Mouse (Mus musculus): ENCODE data around the gene Dennd1c. TPM values are rescaled to one million over a fixed set of nuclear protein-coding genes. Genes with fewer than 3 reads are reported as not detected.

Dennd1c gene
- polyA plus RNA-seq, 1 experiment from 2014 or later = 6.4 TPM

DNA sequence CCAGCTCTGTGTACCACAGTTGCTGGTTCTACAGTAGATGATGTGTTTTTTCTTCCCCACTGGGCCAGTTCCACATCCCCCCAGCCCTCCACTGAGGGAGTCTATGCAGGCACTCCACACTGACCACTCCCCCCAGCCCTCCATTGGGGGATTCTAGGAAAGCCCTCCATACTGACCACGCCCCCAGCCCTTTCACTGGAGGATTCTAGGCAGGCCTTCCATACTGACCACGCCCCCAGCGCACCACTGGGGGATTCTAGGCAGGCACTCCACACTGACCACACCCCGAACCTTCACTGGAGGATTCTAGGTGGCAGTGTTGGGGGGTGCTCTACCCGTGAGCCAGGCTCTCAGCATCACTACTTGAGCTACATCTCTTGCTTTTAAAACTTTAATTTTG is 30.9 kb downstream of the Dennd1c start:
- H3K4me1 ChIP-seq (replicated peaks; ENCODE audit: control insufficient read depth, insufficient read depth, low read length) = no peaks in the 10 kb centered on the region
- no peak overlapping the region for H3K4me2 ChIP-seq (ENCODE audit: low read length)
- ATAC-seq (replicated peaks; ENCODE audit: low FRiP score, low TSS enrichment, low read depth) = peak; percentile 38; the same call in 1 of the 2 replicates
- no peaks in the 10 kb centered on the region for H3K9me3 ChIP-seq (ENCODE audit: control insufficient read depth, low read length)
- 27% methylated on average over 5 of the region's 5 CpGs for WGBS
- H3K4me3 ChIP-seq (ENCODE audit: low read depth, low read length) = no peak overlapping the region
- DNase-seq (ENCODE audit: low spot score) = no peak
- no peaks in the 10 kb centered on the region for H3K27me3 ChIP-seq (replicated peaks; ENCODE audit: control insufficient read depth, insufficient read depth, low read length)
- no peak overlapping the region for H3K27ac ChIP-seq (ENCODE audit: low read depth)
- H3K36me3 ChIP-seq (ENCODE audit: control insufficient read depth, insufficient read depth, low read length) = peaks cover 18% of the 10 kb centered on the region
- H3K9ac ChIP-seq (ENCODE audit: low read length) = no peak overlapping the region

DNA sequence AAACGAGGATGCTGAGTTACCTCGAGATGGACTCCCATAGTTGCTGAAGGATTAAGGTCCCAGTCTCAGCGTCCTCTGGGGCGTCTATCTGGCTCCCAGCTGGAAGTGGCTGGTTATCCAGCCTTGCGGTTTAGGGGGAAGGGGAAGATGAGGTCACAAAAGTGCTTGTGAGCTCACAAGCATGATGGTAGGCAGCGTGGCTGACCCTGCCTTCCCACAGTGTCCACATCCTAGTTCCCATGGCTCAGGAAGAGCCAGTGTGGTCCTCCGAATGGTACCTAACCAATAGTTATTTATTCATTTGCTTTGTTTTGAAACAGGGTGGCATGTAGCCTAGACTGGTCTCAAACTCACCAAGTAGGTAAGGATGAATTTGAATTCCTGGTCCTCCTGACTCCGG is 36.8 kb downstream of the Dennd1c start, which contains the start of gene Slc25a41:
Gene Slc25a41, minus strand, starts transcription at position 101 of the 400 bp plus-strand sequence.
- H3K36me3 ChIP-seq (ENCODE audit: control insufficient read depth, insufficient read depth, low read length) = 0 out of 2 replicates have a peak, but pooled peaks cover 6% of the 10 kb centered on the region
- ATAC-seq (replicated peaks; ENCODE audit: low FRiP score, low TSS enrichment, low read depth) (no peak), DNase-seq (ENCODE audit: low spot score) (no peak)
- H3K4me1 ChIP-seq (replicated peaks; ENCODE audit: control insufficient read depth, insufficient read depth, low read length) = no peaks in the 10 kb centered on the region
- H3K9me3 ChIP-seq (ENCODE audit: control insufficient read depth, low read length) = no peaks in the 10 kb centered on the region
- no peak within 1 kb of the TSS for H3K4me3 ChIP-seq (ENCODE audit: low read depth, low read length)
- no peak within 1 kb of the TSS for H3K4me2 ChIP-seq (ENCODE audit: low read length)
- H3K9ac ChIP-seq (ENCODE audit: low read length) = no peak within 1 kb of the TSS
- WGBS = 73% methylated on average over 8 of the region's 8 CpGs
- peaks cover 12% of the 10 kb centered on the region; the same call in 1 of the 2 replicates for H3K27me3 ChIP-seq (replicated peaks; ENCODE audit: control insufficient read depth, insufficient read depth, low read length)
- no peak within 1 kb of the TSS for H3K27ac ChIP-seq (ENCODE audit: low read depth)

DNA sequence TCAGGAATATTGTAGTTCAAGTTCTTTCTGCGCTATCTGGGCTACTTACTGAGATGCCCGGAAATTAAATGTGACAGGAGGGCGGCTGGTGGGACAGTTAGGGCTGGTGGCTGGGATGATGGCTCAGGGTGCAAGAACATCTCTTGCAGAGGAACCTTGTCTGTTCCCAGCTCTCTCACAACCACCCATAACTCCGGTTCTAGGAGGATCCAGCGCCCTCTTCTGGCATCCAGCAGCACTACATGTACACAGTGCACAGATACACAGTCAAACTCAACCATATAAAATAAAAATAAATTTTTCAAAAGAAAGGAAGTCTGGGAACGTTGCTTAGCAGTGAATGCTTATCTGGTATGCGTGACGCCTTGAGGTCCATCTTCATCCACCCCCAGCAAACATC is 39.3 kb downstream of the Dennd1c start:
- no peak overlapping the region for H3K4me3 ChIP-seq (ENCODE audit: low read depth, low read length)
- no peak overlapping the region for H3K4me2 ChIP-seq (ENCODE audit: low read length)
- no peaks in the 10 kb centered on the region for H3K9me3 ChIP-seq (ENCODE audit: control insufficient read depth, low read length)
- H3K27ac ChIP-seq (ENCODE audit: low read depth) = no peak overlapping the region
- no peaks in the 10 kb centered on the region for H3K36me3 ChIP-seq (ENCODE audit: control insufficient read depth, insufficient read depth, low read length)
- no peak overlapping the region for H3K9ac ChIP-seq (ENCODE audit: low read length)
- ATAC-seq (replicated peaks; ENCODE audit: low FRiP score, low TSS enrichment, low read depth) (no peak), DNase-seq (ENCODE audit: low spot score) (no peak)
- no peaks in the 10 kb centered on the region for H3K4me1 ChIP-seq (replicated peaks; ENCODE audit: control insufficient read depth, insufficient read depth, low read length)
- 35% methylated on average over 8 of the region's 8 CpGs for WGBS
- peaks cover 12% of the 10 kb centered on the region; the same call in 1 of the 2 replicates for H3K27me3 ChIP-seq (replicated peaks; ENCODE audit: control insufficient read depth, insufficient read depth, low read length)

DNA sequence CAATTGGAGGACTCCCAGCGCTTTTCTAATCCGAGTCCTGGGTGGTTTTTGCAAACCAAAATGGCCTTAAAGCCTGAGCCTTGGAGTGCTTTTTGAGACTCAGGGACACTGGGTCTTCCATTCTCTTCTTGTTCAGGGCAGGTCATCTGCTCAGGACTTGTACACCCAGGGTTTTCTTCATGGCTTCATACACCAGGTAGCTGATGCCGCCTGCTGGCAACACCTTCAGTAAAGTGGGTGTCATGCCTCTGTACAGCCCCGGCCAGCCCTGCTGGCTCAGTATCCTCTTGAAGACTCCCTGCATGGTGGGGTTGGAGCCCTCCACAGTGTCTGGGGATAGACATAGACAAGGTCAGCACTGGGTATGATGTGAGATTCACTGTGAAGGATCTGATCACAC is 45.5 kb downstream of the Dennd1c start:
- H3K9me3 ChIP-seq (ENCODE audit: control insufficient read depth, low read length) = no peaks in the 10 kb centered on the region
- H3K27ac ChIP-seq (ENCODE audit: low read depth) = no peak overlapping the region
- H3K9ac ChIP-seq (ENCODE audit: low read length) = no peak overlapping the region
- peaks cover 13% of the 10 kb centered on the region for H3K36me3 ChIP-seq (ENCODE audit: control insufficient read depth, insufficient read depth, low read length)
- DNase-seq (ENCODE audit: low spot score) (no peak), ATAC-seq (replicated peaks; ENCODE audit: low FRiP score, low TSS enrichment, low read depth) (no peak)
- H3K4me1 ChIP-seq (replicated peaks; ENCODE audit: control insufficient read depth, insufficient read depth, low read length) = peaks cover 13% of the 10 kb centered on the region
- peak overlapping the region; percentile 65; the same call in 1 of the 2 replicates for H3K4me2 ChIP-seq (ENCODE audit: low read length)
- H3K4me3 ChIP-seq (ENCODE audit: low read depth, low read length) = no peak overlapping the region
- 88% methylated on average over 4 of the region's 4 CpGs for WGBS
- no peaks in the 10 kb centered on the region for H3K27me3 ChIP-seq (replicated peaks; ENCODE audit: control insufficient read depth, insufficient read depth, low read length)

DNA sequence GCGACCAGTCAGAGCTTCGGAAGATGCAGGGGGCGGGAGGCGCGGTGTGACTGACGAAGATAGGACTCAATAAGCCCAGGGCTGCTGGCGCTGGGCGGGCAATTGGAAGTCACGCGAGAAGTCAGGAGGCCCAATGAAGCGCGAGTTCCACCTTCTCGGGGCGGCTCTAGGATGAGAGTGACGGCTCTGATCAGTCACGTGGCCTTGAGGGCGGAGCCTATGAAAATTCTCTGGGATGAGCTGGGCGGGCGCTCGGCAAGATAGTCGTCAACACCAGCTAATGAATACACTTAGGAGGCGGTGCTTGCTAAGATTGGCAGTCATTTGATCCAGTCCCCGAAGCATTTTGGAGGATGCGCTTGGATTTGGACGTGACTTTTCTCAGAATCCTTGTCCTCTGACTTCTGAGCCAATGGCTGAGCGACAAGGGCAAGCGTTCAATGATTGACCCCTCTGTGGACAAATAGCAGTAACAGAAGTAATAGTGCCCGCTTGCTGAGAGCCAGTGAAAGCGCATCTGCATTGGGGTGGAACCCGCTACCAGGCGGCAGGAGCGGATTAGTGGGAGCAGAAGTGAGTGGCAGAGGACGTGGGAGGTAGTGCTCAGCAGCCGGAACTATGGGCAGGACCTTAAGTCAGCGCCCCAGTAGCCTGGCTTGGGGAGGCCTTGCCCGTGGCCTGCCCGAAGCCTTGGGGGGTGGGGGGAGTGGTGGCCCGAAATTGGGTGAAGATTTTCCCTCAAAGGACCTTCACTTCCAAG is 46.5 kb downstream of the Dennd1c start:
- Histone ChIP-seq H3K27me3 (replicated peaks; ENCODE audit: control insufficient read depth, insufficient read depth, low read length) (no peaks in the 10 kb centered on the region), H3K36me3 (ENCODE audit: control insufficient read depth, insufficient read depth, low read length) (peaks cover 23% of the 10 kb centered on the region), H3K27ac (ENCODE audit: low read depth) (peak overlapping the region; percentile 83), H3K4me3 (ENCODE audit: low read depth, low read length) (peak overlapping the region; percentile 79), H3K4me1 (replicated peaks; ENCODE audit: control insufficient read depth, insufficient read depth, low read length) (peaks cover 13% of the 10 kb centered on the region), H3K9ac (ENCODE audit: low read length) (peak overlapping the region; percentile 47), H3K9me3 (ENCODE audit: control insufficient read depth, low read length) (no peaks in the 10 kb centered on the region), H3K4me2 (ENCODE audit: low read length) (peak overlapping the region; percentile 65)
- peak; percentile 99 for ATAC-seq (replicated peaks; ENCODE audit: low FRiP score, low TSS enrichment, low read depth)
- DNase-seq (ENCODE audit: low spot score) = peak; percentile 98
- under 1% methylated on average over 38 of the region's 38 CpGs for WGBS

DNA sequence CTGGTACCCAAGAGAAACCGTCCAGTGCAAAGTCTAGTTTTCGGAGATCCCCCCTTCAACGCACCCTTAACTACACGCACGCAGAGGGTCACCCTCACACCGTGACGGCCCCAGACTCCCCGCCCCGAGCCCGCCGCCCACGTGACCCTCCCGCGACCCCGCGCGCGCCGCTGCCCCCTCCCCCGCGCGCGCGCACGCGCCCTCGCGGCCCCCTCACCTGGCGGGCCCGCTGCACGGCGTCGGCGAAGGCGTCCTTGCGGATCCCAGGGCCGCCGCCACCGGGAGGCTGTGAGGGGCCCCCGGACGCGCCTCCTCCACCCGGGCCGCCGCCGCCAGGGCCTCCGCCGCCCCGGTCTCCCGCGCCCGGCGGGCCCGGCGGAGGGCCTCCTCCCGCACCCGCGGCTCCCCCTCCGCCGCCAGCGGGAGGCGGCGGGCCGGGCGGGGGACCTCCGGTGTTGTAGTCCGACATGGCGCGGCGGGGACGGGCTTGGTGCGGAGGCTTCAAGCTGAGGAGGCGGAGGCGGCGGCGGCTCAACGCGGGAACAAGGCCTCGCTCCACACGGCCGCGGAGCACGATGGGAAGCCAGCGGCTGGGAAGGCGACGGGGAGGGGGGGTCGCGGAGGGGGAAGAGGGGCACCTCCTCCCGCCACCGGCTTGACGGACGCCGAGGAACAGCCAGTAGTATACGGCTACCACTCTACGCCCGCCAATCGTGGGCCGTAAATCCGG is 47.2 kb downstream of the Dennd1c start, which contains the start of gene Khsrp:
Gene Khsrp, minus strand, starts transcription at position 592 of the 730 bp plus-strand sequence.
- Histone ChIP-seq H3K9ac (ENCODE audit: low read length) (peak within 1 kb of the TSS; percentile 99), H3K9me3 (ENCODE audit: control insufficient read depth, low read length) (no peaks in the 10 kb centered on the region), H3K36me3 (ENCODE audit: control insufficient read depth, insufficient read depth, low read length) (peaks cover 31% of the 10 kb centered on the region), H3K4me3 (ENCODE audit: low read depth, low read length) (peak within 1 kb of the TSS; percentile 79), H3K27ac (ENCODE audit: low read depth) (peak within 1 kb of the TSS; percentile 93), H3K27me3 (replicated peaks; ENCODE audit: control insufficient read depth, insufficient read depth, low read length) (no peaks in the 10 kb centered on the region), H3K4me2 (ENCODE audit: low read length) (peak within 1 kb of the TSS; percentile 85), H3K4me1 (replicated peaks; ENCODE audit: control insufficient read depth, insufficient read depth, low read length) (peaks cover 13% of the 10 kb centered on the region)
- ATAC-seq (replicated peaks; ENCODE audit: low FRiP score, low TSS enrichment, low read depth) = peak; percentile 0; the same call in 1 of the 2 replicates
- DNase-seq (ENCODE audit: low spot score) = peak; percentile 64
- WGBS = under 1% methylated on average over 69 of the region's 99 CpGs

DNA sequence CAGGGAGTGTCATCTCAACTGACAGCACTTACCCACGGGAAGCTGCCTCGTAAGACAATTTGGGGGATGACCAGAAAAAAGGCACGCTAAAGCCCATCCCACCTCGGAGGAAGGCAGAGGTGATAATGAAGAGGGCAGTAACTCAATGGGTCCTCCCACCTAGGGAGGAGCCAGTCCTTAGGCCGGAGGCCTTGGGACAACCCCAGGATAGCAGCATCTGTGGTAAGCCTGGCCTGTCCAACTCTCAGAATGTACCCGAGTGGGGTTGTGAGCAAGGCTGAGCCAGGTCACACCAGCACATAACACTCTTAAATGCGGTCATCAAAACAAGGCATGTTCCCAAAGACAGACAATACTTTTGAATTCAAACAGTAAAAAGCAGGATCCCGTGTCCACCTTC is 48.6 kb downstream of the Dennd1c start:
- no peak for ATAC-seq (replicated peaks; ENCODE audit: low FRiP score, low TSS enrichment, low read depth)
- Histone ChIP-seq H3K9me3 (ENCODE audit: control insufficient read depth, low read length) (no peaks in the 10 kb centered on the region), H3K4me3 (ENCODE audit: low read depth, low read length) (peak overlapping the region; percentile 79), H3K36me3 (ENCODE audit: control insufficient read depth, insufficient read depth, low read length) (peaks cover 45% of the 10 kb centered on the region), H3K4me2 (ENCODE audit: low read length) (peak overlapping the region; percentile 85), H3K9ac (ENCODE audit: low read length) (peak overlapping the region; percentile 99), H3K27me3 (replicated peaks; ENCODE audit: control insufficient read depth, insufficient read depth, low read length) (no peaks in the 10 kb centered on the region), H3K27ac (ENCODE audit: low read depth) (no peak overlapping the region), H3K4me1 (replicated peaks; ENCODE audit: control insufficient read depth, insufficient read depth, low read length) (peaks cover 13% of the 10 kb centered on the region)
- DNase-seq (ENCODE audit: low spot score) = no peak
- 29% methylated on average over 8 of the region's 8 CpGs for WGBS

DNA sequence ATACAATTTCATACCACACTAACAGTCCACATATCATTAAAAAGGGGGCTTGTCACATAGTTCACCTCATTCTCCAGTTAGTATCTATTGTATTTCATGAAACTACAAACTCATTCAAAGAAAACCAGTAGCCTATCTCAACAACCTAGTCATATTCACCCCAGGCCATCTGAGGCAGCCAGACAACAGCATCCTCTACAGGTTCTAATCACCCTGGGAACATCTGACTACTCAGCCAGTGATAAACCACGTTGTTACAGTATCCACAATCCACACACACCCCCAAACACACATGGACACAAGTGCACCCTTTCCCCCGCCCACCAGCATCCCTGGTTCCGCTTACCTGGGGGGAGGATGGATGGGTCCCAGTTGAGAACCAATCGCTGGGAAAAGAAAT is 50.8 kb downstream of the Dennd1c start:
- no peak overlapping the region for H3K27ac ChIP-seq (ENCODE audit: low read depth)
- H3K4me2 ChIP-seq (ENCODE audit: low read length) = no peak overlapping the region
- peaks cover 13% of the 10 kb centered on the region for H3K4me1 ChIP-seq (replicated peaks; ENCODE audit: control insufficient read depth, insufficient read depth, low read length)
- 86% methylated on average over 4 of the region's 4 CpGs for WGBS
- H3K27me3 ChIP-seq (replicated peaks; ENCODE audit: control insufficient read depth, insufficient read depth, low read length) = no peaks in the 10 kb centered on the region
- no peaks in the 10 kb centered on the region for H3K9me3 ChIP-seq (ENCODE audit: control insufficient read depth, low read length)
- H3K9ac ChIP-seq (ENCODE audit: low read length) = no peak overlapping the region
- ATAC-seq (replicated peaks; ENCODE audit: low FRiP score, low TSS enrichment, low read depth) (no peak), DNase-seq (ENCODE audit: low spot score) (no peak)
- H3K36me3 ChIP-seq (ENCODE audit: control insufficient read depth, insufficient read depth, low read length) = peaks cover 67% of the 10 kb centered on the region
- H3K4me3 ChIP-seq (ENCODE audit: low read depth, low read length) = no peak overlapping the region

Data from intestine, embryonic 14.5 days (tissue).